Mouse (Mus musculus): ENCODE data around the gene Nhlrc2. TPM values are rescaled to one million over a fixed set of nuclear protein-coding genes. Genes with fewer than 3 reads are reported as not detected.

Nhlrc2 gene
- total RNA-seq, 2 experiments from 2014 or later: 11.3 to 11.5 TPM

GRCm38 (mm10) chr19:56555972-56556371 is 7.9 kb downstream of the Nhlrc2 start:
- intact Hi-C loops (cut with DNase I): loop anchor here (5.0 kb wide), 1 partner anchor 124 kb away; no protein-coding TSS in a partner anchor
- DNase-seq (ENCODE audit: extremely low spot score in 1 of 2, low spot score in 2 of 2): no peak

- intact Hi-C loops (cut with DNase I): no loop called here
- DNase-seq (ENCODE audit: extremely low spot score in 1 of 2, low spot score in 2 of 2): no peak
Observed at GRCm38 (mm10) chr19:56562433-56563138, 14.5 kb downstream of the Nhlrc2 start.

- intact Hi-C loops (cut with DNase I): no loop called here
- no peak for DNase-seq (ENCODE audit: extremely low spot score in 1 of 2, low spot score in 2 of 2)
Observed at GRCm38 (mm10) chr19:56563469-56563868, 15.4 kb downstream of the Nhlrc2 start.

GRCm38 (mm10) chr19:56565358-56565757 is 17.3 kb downstream of the Nhlrc2 start:
- intact Hi-C loops (cut with DNase I): loop anchor here (5.0 kb wide), 2 partner anchors 162 to 212 kb away; no protein-coding TSS in a partner anchor
- DNase-seq (ENCODE audit: extremely low spot score in 1 of 2, low spot score in 2 of 2): no peak

GRCm38 (mm10) chr19:56566041-56566440 is 18.0 kb downstream of the Nhlrc2 start:
- intact Hi-C loops (cut with DNase I): loop anchor here (5.0 kb wide), 2 partner anchors 161 to 211 kb away; no protein-coding TSS in a partner anchor
- DNase-seq (ENCODE audit: extremely low spot score in 1 of 2, low spot score in 2 of 2): peak in 1 of 2 experiments; percentile 57

GRCm38 (mm10) chr19:56566940-56567339 is 18.9 kb downstream of the Nhlrc2 start:
- intact Hi-C loops (cut with DNase I): loop anchor here (5.0 kb wide), 2 partner anchors 160 to 210 kb away; no protein-coding TSS in a partner anchor
- DNase-seq (ENCODE audit: extremely low spot score in 1 of 2, low spot score in 2 of 2): no peak

GRCm38 (mm10) chr19:56570781-56571180 is 22.7 kb downstream of the Nhlrc2 start:
- no peak for DNase-seq (ENCODE audit: extremely low spot score in 1 of 2, low spot score in 2 of 2)
- intact Hi-C loops (cut with DNase I): no loop called here

- no peak for DNase-seq (ENCODE audit: extremely low spot score in 1 of 2, low spot score in 2 of 2)
Observed at GRCm38 (mm10) chr19:56571234-56571633, 23.2 kb downstream of the Nhlrc2 start.

GRCm38 (mm10) chr19:56571913-56572312 is 23.9 kb downstream of the Nhlrc2 start:
- intact Hi-C loops (cut with DNase I): no loop called here
- DNase-seq (ENCODE audit: extremely low spot score in 1 of 2, low spot score in 2 of 2): no peak

More at GRCm38 (mm10) chr19:56571234-56571633, 23.2 kb downstream of the Nhlrc2 start:
- intact Hi-C loops (cut with DNase I): no loop called here

- no peak for DNase-seq (ENCODE audit: extremely low spot score in 1 of 2, low spot score in 2 of 2)
- intact Hi-C loops (cut with DNase I): no loop called here
Observed at GRCm38 (mm10) chr19:56573184-56573583, 25.1 kb downstream of the Nhlrc2 start.

- no peak for DNase-seq (ENCODE audit: extremely low spot score in 1 of 2, low spot score in 2 of 2)
- intact Hi-C loops (cut with DNase I): no loop called here
Observed at GRCm38 (mm10) chr19:56577801-56578200, 29.7 kb downstream of the Nhlrc2 start.

- DNase-seq (ENCODE audit: extremely low spot score in 1 of 2, low spot score in 2 of 2): no peak
- intact Hi-C loops (cut with DNase I): loop anchor here (5.0 kb wide), 1 partner anchor 140 kb away; the partner anchor contains the start of gene Adrb1
Observed at GRCm38 (mm10) chr19:56581981-56582380, 33.9 kb downstream of the Nhlrc2 start.

GRCm38 (mm10) chr19:56583785-56584184 is 35.7 kb downstream of the Nhlrc2 start:
- intact Hi-C loops (cut with DNase I): loop anchor here (5.0 kb wide), 1 partner anchor 139 kb away; the partner anchor contains the start of gene Adrb1
- DNase-seq (ENCODE audit: extremely low spot score in 1 of 2, low spot score in 2 of 2): no peak

GRCm38 (mm10) chr19:56584288-56584687 is 36.2 kb downstream of the Nhlrc2 start:
- DNase-seq (ENCODE audit: extremely low spot score in 1 of 2, low spot score in 2 of 2): no peak
- intact Hi-C loops (cut with DNase I): loop anchor here (5.0 kb wide), 1 partner anchor 138 kb away; the partner anchor contains the start of gene Adrb1

- intact Hi-C loops (cut with DNase I): no loop called here
- DNase-seq (ENCODE audit: extremely low spot score in 1 of 2, low spot score in 2 of 2): no peak
Observed at GRCm38 (mm10) chr19:56586320-56586719, 38.3 kb downstream of the Nhlrc2 start.

GRCm38 (mm10) chr19:56588205-56588626 is 40.2 kb downstream of the Nhlrc2 start:
- intact Hi-C loops (cut with DNase I): no loop called here
- DNase-seq (ENCODE audit: extremely low spot score in 1 of 2, low spot score in 2 of 2): peak in 1 of 2 experiments; percentile 40

- intact Hi-C loops (cut with DNase I): no loop called here
- no peak for DNase-seq (ENCODE audit: extremely low spot score in 1 of 2, low spot score in 2 of 2)
Observed at GRCm38 (mm10) chr19:56589008-56589407, 40.9 kb downstream of the Nhlrc2 start.

GRCm38 (mm10) chr19:56589455-56589854 is 41.4 kb downstream of the Nhlrc2 start:
- intact Hi-C loops (cut with DNase I): no loop called here

GRCm38 (mm10) chr19:56590250-56590649 is 42.2 kb downstream of the Nhlrc2 start:
- DNase-seq (ENCODE audit: extremely low spot score in 1 of 2, low spot score in 2 of 2): no peak
- intact Hi-C loops (cut with DNase I): no loop called here

More at GRCm38 (mm10) chr19:56589455-56589854, 41.4 kb downstream of the Nhlrc2 start:
- no peak for DNase-seq (ENCODE audit: extremely low spot score in 1 of 2, low spot score in 2 of 2)

GRCm38 (mm10) chr19:56592472-56592871 is 44.4 kb downstream of the Nhlrc2 start:
- intact Hi-C loops (cut with DNase I): no loop called here
- DNase-seq (ENCODE audit: extremely low spot score in 1 of 2, low spot score in 2 of 2): no peak

Data from left cerebral cortex, postnatal 10 days (tissue).